Mouse (Mus musculus) brain, embryonic 14.5 days (tissue): ENCODE data around the gene Timm22. TPM values are rescaled to one million over a fixed set of nuclear protein-coding genes. Genes with fewer than 3 reads are reported as not detected.

ENCODE experiments used
- DNase-seq: peaks from one replicate; pipeline ENCODE4 v3.0.0-alpha.2; 2011; ENCODE audit warnings: low read depth
- CTCF ChIP-seq: fragments of 200-500 bp; IDR thresholded peaks from 2 replicates; pipeline ENCODE4 v1.5.1; 2012; ENCODE audit warnings: inconsistent platforms, mild to moderate bottlenecking, moderate library complexity, borderline replicate concordance; ENCODE audit not compliant: insufficient read depth, insufficient read length; ENCODE audit errors: extremely low read depth
- POLR2A ChIP-seq: fragments of 200-500 bp; IDR thresholded peaks from 2 replicates; pipeline ENCODE4 v1.6.1; 2012; ENCODE audit warnings: mild to moderate bottlenecking, inconsistent platforms, borderline replicate concordance; ENCODE audit not compliant: poor library complexity, insufficient read depth, insufficient read length, severe bottlenecking; ENCODE audit errors: extremely low read depth
- polyA plus RNA-seq: library from polyadenylated mRNA; depleted of rRNA; stranded (reverse); fragments of >200 nt; gene quantifications from 2 replicates; pipeline ENCODE4 v1.2.3, GENCODE M21; 2012

Timm22 gene
- polyA plus RNA-seq, 1 experiment = 36.8 TPM

DNA sequence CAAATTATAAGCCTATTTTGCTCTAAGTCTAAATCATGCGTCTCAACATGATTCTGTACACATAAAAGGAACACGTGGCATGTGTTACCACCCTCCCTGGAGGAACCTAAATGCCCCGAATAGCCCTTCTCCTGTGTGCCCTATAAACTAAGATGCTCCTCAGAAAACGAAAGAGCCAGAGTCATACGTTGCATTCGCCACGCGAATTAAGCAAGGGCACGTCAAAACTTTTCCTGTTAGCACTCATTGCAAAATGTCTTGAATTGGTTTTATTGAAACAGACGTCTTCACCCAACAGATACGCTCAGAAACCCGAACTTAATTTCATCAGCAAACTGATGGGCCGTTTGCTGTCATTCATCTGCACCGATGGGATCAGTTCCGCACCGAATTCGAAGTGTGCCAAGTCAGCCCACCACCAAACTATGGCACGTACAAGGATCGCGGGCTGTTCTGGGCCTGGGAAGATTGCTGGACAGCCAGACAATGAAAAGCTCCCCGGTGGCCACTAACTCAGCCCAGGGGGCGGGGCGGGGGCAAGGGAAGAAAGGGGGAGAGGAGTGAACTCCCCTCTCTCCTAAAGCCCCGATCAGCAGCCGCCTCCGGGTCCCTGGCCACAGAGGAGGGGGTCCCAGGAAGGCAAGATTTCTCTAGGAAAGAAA, 9.0 kb upstream of the Timm22 start:
- peak; percentile 55 for DNase-seq
- no peak for TF ChIP-seq CTCF
- no peak for TF ChIP-seq POLR2A

DNA sequence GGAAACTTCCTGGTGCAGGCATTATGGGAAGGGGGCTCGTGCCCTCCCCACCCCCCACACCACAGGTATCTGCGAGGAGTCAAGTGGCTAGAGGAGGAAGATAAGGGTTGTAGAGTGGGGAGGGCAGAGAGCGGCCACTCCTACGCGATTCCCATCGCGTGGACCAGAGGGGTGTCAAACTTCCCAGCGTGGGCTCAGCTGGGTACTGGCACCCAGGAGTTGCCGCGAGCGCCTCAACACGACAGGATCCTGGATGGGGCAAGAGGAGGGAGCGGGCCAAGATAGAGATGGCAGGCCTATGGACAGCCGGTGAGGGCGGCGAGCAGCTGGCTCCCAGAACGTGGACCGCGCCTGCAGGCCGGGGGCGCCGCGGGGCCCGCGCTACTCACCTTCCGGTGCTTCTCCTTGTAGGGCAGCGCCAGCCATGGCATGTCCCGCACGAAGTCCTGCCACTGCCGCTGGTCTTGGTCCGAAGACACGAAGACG, 8.4 kb upstream of the Timm22 start:
- peak; percentile 54 for DNase-seq
- TF ChIP-seq CTCF (no peak), POLR2A (no peak)

DNA sequence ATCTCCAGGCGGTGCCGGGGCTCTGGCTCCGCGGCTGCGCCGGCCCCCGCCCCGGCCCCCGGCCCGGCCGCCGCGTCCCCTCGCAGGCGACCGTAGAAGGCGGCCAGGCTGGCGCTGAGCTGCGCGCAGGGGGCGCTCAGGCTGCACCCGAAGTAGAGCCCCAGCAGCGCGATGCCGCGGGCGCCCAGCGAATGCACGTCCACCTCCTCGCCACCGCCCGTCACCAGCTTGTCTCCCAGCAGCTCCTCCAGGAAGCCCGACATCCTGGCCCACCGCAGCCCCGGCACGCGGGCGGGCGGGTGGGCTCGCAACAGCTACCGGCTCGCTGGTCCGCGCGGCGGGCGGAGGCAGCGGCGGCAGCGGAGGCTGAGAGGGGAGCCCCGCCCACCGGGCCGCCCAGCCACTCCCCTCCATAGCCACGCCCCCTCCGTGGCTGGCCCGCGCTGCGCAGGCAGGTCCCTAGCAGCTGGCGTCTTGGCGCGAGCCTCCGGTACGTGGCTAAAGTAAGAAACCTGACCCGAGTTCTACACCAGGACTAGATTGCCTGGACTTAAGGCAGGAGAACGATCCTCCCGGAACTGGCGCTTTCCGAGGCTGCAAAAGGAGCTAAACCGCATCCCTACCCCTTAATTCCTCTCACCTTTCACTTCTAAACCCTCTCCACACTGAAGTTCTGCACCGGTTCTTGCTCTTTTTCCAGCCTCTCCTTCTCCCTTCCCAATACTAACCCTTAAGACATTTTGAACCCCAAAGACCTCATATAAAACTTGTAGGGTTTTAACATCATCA, 7.8 kb upstream of the Timm22 start, which contains the start of gene Nxn:
Gene Nxn, minus strand, starts transcription at position 343 of the 789 bp plus-strand sequence.
- TF ChIP-seq CTCF = no peak
- 0 out of 2 replicates have a peak, but pooled peaks have one; percentile 33 for TF ChIP-seq POLR2A
- peak; percentile 94 for DNase-seq

DNA sequence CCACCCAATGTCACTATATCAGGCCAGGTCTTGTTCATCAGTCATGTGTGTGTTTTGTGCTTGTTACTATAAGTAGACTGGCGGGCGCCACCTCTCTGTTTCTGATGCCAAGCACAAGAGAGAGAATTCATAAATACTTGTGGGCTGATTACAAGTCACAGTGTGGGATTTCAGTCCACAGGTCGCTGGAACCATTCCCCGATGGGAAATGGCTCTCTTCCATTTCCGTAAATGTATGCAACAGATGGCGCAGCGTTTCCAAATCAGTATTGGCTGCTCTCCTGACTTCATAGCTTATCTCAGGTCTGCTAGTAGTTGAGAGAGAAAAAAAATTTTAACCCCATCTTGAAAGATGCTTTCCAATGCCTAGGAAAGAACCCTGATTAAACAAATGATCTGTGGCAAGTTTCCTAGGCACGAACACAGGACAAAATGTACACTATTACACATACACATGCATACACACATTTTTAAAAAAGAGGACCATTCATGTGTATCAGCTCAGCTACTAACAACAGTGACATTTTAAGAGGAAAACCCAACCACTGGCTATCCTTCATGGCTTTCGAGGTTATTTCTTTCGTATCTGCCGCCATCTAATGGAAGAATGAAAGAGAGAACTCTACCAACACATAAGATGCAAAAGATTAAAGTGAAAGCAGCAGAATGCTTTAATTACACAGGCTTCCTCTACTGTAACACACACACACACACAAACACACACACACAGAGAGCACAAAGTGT, 7.0 kb upstream of the Timm22 start:
- TF ChIP-seq POLR2A = no peak
- peak; percentile 35; the same call in 1 of the 2 replicates for TF ChIP-seq CTCF

DNA sequence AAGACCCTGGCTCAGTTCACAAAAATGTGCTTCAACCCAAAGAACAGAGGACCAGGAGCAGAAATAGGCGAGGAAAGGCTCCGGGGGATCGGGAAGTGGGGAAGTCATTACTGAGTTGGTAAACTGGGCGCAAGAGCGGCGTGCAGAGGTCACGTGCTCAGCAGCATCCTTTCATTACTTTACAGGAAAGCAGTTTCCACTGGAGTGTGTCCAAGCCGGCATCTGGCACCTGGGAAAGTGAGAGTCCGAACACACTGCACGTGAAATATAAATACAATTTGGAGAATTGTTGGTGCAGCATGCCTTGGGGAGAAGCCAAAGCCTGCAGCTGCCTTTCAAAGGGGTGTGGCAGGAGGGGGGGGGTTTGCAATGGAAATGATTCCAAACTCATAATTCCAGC, 5.4 kb upstream of the Timm22 start:
- peak; percentile 76 for DNase-seq
- no peak for TF ChIP-seq POLR2A
- TF ChIP-seq CTCF = no peak

More for the DNA sequence above, 7.0 kb upstream of the Timm22 start:
- peak; percentile 85 for DNase-seq

DNA sequence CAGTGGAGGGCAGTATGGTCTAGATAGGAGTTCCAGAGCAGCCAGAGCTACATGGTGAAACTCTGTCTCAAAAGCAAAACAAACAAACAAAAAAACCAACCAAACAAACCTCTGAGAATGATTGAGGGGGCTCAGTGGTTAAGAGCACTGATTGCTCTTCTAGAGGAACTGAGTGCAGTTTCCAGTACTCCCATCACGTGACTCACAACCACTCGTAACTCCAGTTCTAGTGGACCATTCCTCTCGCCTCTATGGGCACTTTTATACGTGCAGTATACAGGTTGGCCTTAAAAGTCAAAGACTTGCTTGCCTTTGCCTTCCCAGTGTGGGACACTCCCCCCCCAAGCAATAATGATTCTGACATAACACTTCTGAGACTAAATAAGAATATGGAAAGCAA, 1.6 kb upstream of the Timm22 start:
- no peak for TF ChIP-seq POLR2A
- TF ChIP-seq CTCF = no peak
- no peak for DNase-seq

DNA sequence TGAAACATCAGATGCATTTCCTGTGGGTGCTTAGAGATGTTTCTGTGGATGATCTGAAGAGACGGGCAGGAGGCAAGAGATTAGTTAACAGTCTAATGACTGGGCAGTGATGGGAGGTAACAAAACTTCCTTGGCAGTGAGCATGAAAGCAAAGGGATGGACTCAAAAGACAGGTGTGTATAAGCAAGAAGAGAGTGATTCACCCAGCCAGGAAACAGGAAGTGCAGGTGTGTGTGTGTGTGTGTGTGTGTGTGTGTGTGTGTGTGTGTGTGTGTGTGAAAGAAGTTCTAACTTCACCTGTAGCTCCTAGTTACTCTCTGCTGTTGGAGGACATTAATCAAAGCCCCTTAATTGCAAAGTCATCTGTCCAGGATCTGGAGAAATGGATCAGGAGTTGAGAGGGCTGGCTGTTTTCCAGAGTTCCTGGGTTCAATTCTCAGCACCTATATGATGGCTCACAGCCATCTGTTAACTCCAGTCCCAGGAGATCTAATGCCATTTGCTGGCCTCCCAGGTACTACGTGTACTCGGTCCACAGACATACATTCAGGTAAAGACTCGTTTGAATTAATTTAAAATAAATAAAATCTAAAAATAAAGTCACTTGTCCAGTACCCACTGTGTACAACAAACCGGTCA, 1.0 kb upstream of the Timm22 start:
- TF ChIP-seq POLR2A = no peak
- no peak for DNase-seq

DNA sequence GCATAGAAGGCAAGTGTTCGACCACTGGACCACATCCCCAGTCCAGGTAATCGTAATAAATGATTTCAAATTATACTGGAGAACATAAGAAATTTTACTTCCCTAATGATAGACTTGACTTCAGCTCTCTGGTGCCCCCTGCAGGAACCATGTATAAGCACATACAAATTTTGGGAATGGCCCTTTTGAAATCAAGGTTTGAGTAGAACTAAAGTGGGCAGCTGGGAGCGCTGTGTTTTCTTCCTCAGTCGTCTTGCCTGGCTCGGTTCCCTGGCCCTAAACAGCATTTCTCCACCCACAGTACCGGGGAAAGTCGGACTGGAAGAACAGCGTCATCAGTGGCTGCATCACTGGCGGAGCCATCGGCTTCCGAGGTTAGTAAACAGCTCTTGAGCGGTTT, 4.1 kb downstream of the Timm22 start:
- DNase-seq = peak; percentile 72

DNA sequence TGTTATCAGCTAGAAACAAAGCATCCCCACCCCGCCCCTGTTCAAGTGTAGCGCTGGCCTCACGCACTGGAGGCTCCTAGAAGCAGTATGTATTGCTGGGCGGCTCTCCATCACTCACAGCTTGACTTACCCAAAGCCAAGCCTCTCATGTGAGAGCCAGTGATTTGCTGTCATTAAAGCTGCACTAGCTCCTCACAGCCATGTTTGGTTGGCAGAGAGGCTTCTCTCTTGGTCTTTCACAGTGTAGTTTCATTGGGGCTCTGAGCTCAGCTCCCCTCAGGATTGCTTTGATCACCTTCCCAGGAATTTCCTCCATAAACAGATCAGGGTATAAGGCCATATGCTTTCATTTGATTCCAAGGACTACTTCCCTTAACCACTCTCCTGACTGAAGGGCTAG, 6.5 kb downstream of the Timm22 start:
- no peak for TF ChIP-seq CTCF
- TF ChIP-seq POLR2A = no peak
- peak; percentile 57 for DNase-seq

More for the DNA sequence above, 4.1 kb downstream of the Timm22 start:
- TF ChIP-seq POLR2A (no peak), CTCF (peak; percentile 53)

DNA sequence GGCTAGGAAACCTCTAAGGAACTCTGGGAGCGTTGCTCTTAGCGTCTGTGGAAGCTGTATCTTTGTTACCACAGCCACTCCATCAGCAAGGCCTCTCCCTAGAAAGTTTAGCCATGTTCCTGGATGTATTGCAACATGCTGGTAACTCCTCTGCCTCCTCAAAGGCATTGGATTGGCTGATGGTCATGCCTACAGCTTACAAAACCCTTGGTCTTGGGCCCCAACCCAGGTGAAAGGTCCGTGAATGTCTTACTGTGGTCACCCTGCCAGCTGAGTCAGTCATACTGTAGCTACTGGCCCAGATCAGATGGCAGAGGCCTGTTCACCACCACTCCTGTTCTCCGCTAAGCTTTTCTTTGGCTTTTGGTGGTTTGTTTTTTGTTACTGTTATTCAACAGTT, 8.2 kb downstream of the Timm22 start:
- TF ChIP-seq POLR2A (no peak), CTCF (no peak)
- no peak for DNase-seq

DNA sequence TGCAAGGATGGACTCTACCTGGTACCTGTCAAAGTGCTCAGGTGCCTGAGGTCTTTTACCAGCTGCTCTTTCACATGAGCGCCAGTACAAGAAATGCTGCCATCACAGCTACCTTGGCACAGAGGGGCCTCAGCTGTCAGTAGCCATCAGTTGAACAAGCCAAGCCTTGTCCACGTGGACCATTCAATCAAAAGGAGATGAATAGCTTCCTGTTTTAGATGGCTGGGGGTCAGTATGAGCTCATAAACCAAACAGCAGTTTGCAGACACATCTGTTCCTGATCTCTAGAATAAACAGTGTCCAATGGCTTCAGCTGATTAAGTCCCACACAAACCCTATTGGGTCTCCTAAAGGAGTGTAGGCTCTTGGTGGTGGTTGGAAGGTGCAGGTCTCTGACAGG, 9.2 kb downstream of the Timm22 start:
- no peak for DNase-seq
- TF ChIP-seq POLR2A = no peak
- TF ChIP-seq CTCF = no peak

DNA sequence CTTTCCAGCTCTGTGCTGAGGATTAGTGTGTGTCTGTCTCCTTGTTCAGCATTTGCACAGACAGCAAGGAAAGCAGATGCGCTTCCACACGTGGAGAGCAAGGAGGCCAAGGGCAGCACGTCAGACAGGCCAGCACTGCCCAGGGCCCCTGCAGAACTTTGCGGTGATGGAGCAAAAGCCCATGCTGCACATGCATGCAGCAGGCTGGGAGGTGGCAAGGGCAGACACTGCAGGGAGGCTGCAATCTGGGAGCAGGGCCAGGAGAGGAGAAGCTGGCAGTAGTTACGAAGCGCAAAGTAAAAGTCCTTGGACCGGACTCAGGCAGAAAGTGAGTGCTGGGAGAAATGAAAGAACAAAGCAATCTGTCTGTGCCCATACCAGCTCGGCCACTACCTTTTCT, 11.7 kb downstream of the Timm22 start:
- no peak for TF ChIP-seq POLR2A
- TF ChIP-seq CTCF = no peak
- peak; percentile 62 for DNase-seq
